Mouse (Mus musculus) heart, adult 2 months (tissue): ENCODE measurements around the gene Nrxn3.

Source experiments
- CTCF ChIP-seq: fragments of 200-600 bp; IDR thresholded peaks from 2 replicates; pipeline ENCODE4 v1.8.1; 2022; ENCODE audit warnings: antibody characterized with exemption, mild to moderate bottlenecking, moderate library complexity
- EP300 ChIP-seq: fragments of 200-500 bp; IDR thresholded peaks from 2 replicates; pipeline ENCODE4 v1.6.1; 2011; ENCODE audit warnings: low read depth, low read length, control low read depth; ENCODE audit not compliant: insufficient read depth
- POLR2A ChIP-seq: fragments of 200-500 bp; IDR thresholded peaks from 2 replicates; pipeline ENCODE4 v1.6.1; 2011; ENCODE audit warnings: mild to moderate bottlenecking, low read depth, low read length, control low read depth; ENCODE audit not compliant: insufficient read depth

DNA sequence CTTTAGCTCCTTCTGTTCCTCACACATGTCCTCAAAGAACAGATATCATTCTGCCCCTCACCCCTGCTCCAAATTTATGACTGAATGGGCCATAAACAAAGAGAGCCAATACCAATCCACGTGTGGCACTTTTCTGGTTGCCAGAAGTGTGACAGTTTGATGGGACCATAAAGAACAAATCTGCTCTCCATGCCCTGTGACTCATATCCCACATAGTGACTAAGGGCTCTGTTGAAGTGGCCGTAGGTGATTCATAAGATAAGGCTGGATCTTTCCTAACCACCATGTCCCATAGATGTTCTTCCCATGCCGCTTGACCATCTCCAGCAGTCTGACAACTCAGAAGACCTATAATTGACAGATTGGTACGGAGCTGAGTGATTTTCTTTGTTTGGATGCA, 869.8 kb downstream of the Nrxn3 start:
- no peak for TF ChIP-seq POLR2A
- no peak for TF ChIP-seq CTCF
- no peak for TF ChIP-seq EP300
